11 mouse cellular contexts compared by ENCODE assay signal in genomic region chr4:45034693-45035628, GRCm38 (mm10). TPM values are rescaled to one million over a fixed set of nuclear protein-coding genes. Genes with fewer than 3 reads are reported as not detected.
A peak's percentile ranks its signal among the peaks of the same experiment; 100 is the strongest.
DNase-seq lines count a peak whose midpoint lies in the region; ATAC-seq and TF ChIP-seq lines count a peak whose summit lies in the region.
"Had no signal": no experiment of that assay in that cellular context is flagged by ENCODE, and none has a peak within 500 bp of the region (broad histone marks: within the 10 kb centered on the region; RNA-seq: fewer than 3 reads in every experiment).

No protein-coding gene starts in this region.

- H3K4me2 ChIP-seq in lung, embryonic 14.5 days: no peak overlapping the region
- H3K4me2 ChIP-seq in stomach, embryonic 16.5 days (ENCODE audit: low read depth, low read length): no peak overlapping the region
- H3K4me2 ChIP-seq: forebrain, embryonic 12.5 days; lung, embryonic 15.5 days had no signal

- no peak for TF ChIP-seq POLR2A in kidney, adult 2 months (IDR thresholded peaks at IDR 0.05; ENCODE audit: low read depth, low read length)

- H3K9ac ChIP-seq in lung, embryonic 14.5 days: no peak overlapping the region
- 0 out of 2 replicates have a peak overlapping the region, but pooled peaks have one; percentile 8 for H3K9ac ChIP-seq in stomach, embryonic 16.5 days (ENCODE audit: low read length)
- H3K9ac ChIP-seq: forebrain, embryonic 12.5 days; lung, embryonic 15.5 days had no signal

- DNase-seq in adrenal gland, adult (ENCODE audit: inconsistent age in 2 of 2, low spot score in 1 of 2): peak; percentile 75 to 86
- no peak for DNase-seq in adrenal gland, postnatal 4 days (ENCODE audit: low spot score in 2 of 2)
- DNase-seq in lung, embryonic 14.5 days: peak; percentile 51
- DNase-seq in lung, postnatal 36 days: no peak
- peak; percentile 90 for DNase-seq in kidney, adult 2 months
- DNase-seq in spleen, postnatal 14 days (ENCODE audit: low spot score in 2 of 2): no peak
- DNase-seq in urinary bladder, adult 2 months (ENCODE audit: low spot score): no peak

- no peaks in the 10 kb centered on the region for H3K27me3 ChIP-seq in lung, embryonic 14.5 days (ENCODE audit: insufficient read depth, low read length)
- no peaks in the 10 kb centered on the region for H3K27me3 ChIP-seq in kidney, adult 2 months (replicated peaks; ENCODE audit: control insufficient read depth, insufficient read depth, low read length)
- no peaks in the 10 kb centered on the region for H3K27me3 ChIP-seq in stomach, embryonic 16.5 days (ENCODE audit: control insufficient read depth, insufficient read depth, low read length)
- H3K27me3 ChIP-seq: forebrain, embryonic 12.5 days; lung, embryonic 15.5 days had no signal

- ATAC-seq in lung, embryonic 14.5 days (ENCODE audit: insufficient read depth): no peak; the same call in 1 of the 2 replicates
- peak; percentile 16; the same call in 1 of the 2 replicates for ATAC-seq in stomach, embryonic 16.5 days (ENCODE audit: insufficient read depth, low FRiP score)

- H3K36me3 ChIP-seq in lung, embryonic 14.5 days (ENCODE audit: insufficient read depth): peaks cover 60% of the 10 kb centered on the region; the same call in 1 of the 2 replicates
- H3K36me3 ChIP-seq in kidney, adult 2 months (ENCODE audit: control insufficient read depth, insufficient read depth, low read length): no peaks in the 10 kb centered on the region
- H3K36me3 ChIP-seq in stomach, embryonic 16.5 days (ENCODE audit: control insufficient read depth, insufficient read depth, low read length): no peaks in the 10 kb centered on the region

- no peak overlapping the region for H3K27ac ChIP-seq in lung, embryonic 14.5 days (ENCODE audit: low read depth)
- peak overlapping the region; percentile 75 for H3K27ac ChIP-seq in kidney, adult 2 months (ENCODE audit: insufficient read depth, low read depth, low read length)
- H3K27ac ChIP-seq in stomach, embryonic 16.5 days (ENCODE audit: low read length): no peak overlapping the region
- H3K27ac ChIP-seq: forebrain, embryonic 12.5 days; lung, embryonic 15.5 days had no signal

- H3K4me1 ChIP-seq in lung, embryonic 14.5 days (ENCODE audit: insufficient read depth): no peaks in the 10 kb centered on the region
- H3K4me1 ChIP-seq in kidney, adult 2 months (ENCODE audit: control insufficient read depth, insufficient read depth, low read length): peaks cover 19% of the 10 kb centered on the region
- H3K4me1 ChIP-seq in stomach, embryonic 16.5 days (ENCODE audit: control insufficient read depth, insufficient read depth, low read length): peaks cover 12% of the 10 kb centered on the region; the same call in 1 of the 2 replicates
- H3K4me1 ChIP-seq: forebrain, embryonic 12.5 days had no signal

- 52% methylated on average over 16 of the region's 16 CpGs for WGBS in lung, embryonic 14.5 days
- 44% methylated on average over 16 of the region's 16 CpGs for WGBS in kidney, adult 2 months
- WGBS in stomach, embryonic 16.5 days: 49% methylated on average over 16 of the region's 16 CpGs

- no peak for TF ChIP-seq CTCF in lung, embryonic 14.5 days (IDR thresholded peaks at IDR 0.05; ENCODE audit: low read depth)
- no peak for TF ChIP-seq CTCF in kidney, adult 2 months (conservative IDR thresholded peaks at IDR 0.05; ENCODE audit: insufficient read depth, insufficient read length, low read depth, low read length)

- H3K4me3 ChIP-seq in lung, embryonic 14.5 days (ENCODE audit: low read depth, low read length): no peak overlapping the region
- H3K4me3 ChIP-seq in kidney, adult 2 months (ENCODE audit: insufficient read depth, low read depth, low read length): no peak overlapping the region
- H3K4me3 ChIP-seq in stomach, embryonic 16.5 days (replicated peaks; ENCODE audit: low read length): no peak overlapping the region
- H3K4me3 ChIP-seq: forebrain, embryonic 12.5 days; lung, embryonic 15.5 days; myocyte had no signal

- no peaks in the 10 kb centered on the region for H3K9me3 ChIP-seq in lung, embryonic 14.5 days (ENCODE audit: low read depth, low read length)
- H3K9me3 ChIP-seq in stomach, embryonic 16.5 days (replicated peaks; ENCODE audit: control insufficient read depth, low read length): no peaks in the 10 kb centered on the region
- H3K9me3 ChIP-seq: forebrain, embryonic 12.5 days; lung, embryonic 15.5 days had no signal

RNA-seq across cellular contexts. Expression of gene Polr1e, which starts 16.6 kb away (rescaled TPM):
- 10 to 100 TPM; 19.9 to 20.1 TPM for total RNA-seq in adrenal gland, postnatal 4 days (2021)
- polyA plus RNA-seq in lung, embryonic 14.5 days (2014; fragmentation: Nextera tagmentation; extraction: Ambion mirVana): 40.1 and 43.3 TPM in 2 replicates
- polyA plus RNA-seq in kidney, adult 2 months (2012; rRNA removed): 6.2 and 7.8 TPM in 2 replicates
- polyA plus RNA-seq in stomach, embryonic 16.5 days (2015; fragmentation: Nextera tagmentation; extraction: Ambion mirVana): 32.7 and 38.4 TPM in 2 replicates
- 14.1 and 17.2 TPM in 2 replicates for polyA plus RNA-seq in urinary bladder, adult 2 months (2012; rRNA removed)

RNA-seq across cellular contexts. Expression of gene Zbtb5, which starts 22.7 kb away (rescaled TPM):
- total RNA-seq in adrenal gland, postnatal 4 days (2021): 10 to 100 TPM; 20.2 to 21.3 TPM
- 22.2 and 23.7 TPM in 2 replicates for polyA plus RNA-seq in lung, embryonic 14.5 days (2014; fragmentation: Nextera tagmentation; extraction: Ambion mirVana)
- polyA plus RNA-seq in kidney, adult 2 months (2012; rRNA removed): 11.8 and 12.8 TPM in 2 replicates
- polyA plus RNA-seq in stomach, embryonic 16.5 days (2015; fragmentation: Nextera tagmentation; extraction: Ambion mirVana): 17.6 and 17.7 TPM in 2 replicates
- polyA plus RNA-seq in urinary bladder, adult 2 months (2012; rRNA removed): 8.5 and 8.6 TPM in 2 replicates

RNA-seq across cellular contexts. Expression of gene Fbxo10, which starts 49.4 kb away (rescaled TPM):
- 10 to 100 TPM; 17.8 to 18.8 TPM for total RNA-seq in adrenal gland, postnatal 4 days (2021)
- polyA plus RNA-seq in lung, embryonic 14.5 days (2014; fragmentation: Nextera tagmentation; extraction: Ambion mirVana): 11.6 and 13.3 TPM in 2 replicates
- polyA plus RNA-seq in kidney, adult 2 months (2012; rRNA removed): 18.6 and 19.6 TPM in 2 replicates
- 13.3 and 13.8 TPM in 2 replicates for polyA plus RNA-seq in stomach, embryonic 16.5 days (2015; fragmentation: Nextera tagmentation; extraction: Ambion mirVana)
- polyA plus RNA-seq in urinary bladder, adult 2 months (2012; rRNA removed): 10.4 and 11.1 TPM in 2 replicates

RNA-seq across cellular contexts. Expression of gene Grhpr, which starts 53.8 kb away (rescaled TPM):
- total RNA-seq in adrenal gland, postnatal 4 days (2021): 100 to 1,000 TPM; 153 to 162 TPM
- polyA plus RNA-seq in lung, embryonic 14.5 days (2014; fragmentation: Nextera tagmentation; extraction: Ambion mirVana): 46.2 and 50.1 TPM in 2 replicates
- 334 and 342 TPM in 2 replicates for polyA plus RNA-seq in kidney, adult 2 months (2012; rRNA removed)
- polyA plus RNA-seq in stomach, embryonic 16.5 days (2015; fragmentation: Nextera tagmentation; extraction: Ambion mirVana): 72.0 and 74.2 TPM in 2 replicates
- polyA plus RNA-seq in urinary bladder, adult 2 months (2012; rRNA removed): 34.9 and 38.4 TPM in 2 replicates

Comparison
In these comparisons a context has a peak if more than half of its experiments do, and no peak if none do; other contexts are left out.
1. DNase-seq: peak in adrenal gland, adult (2 of 2), lung, embryonic 14.5 days (single experiment) and kidney, adult 2 months (single experiment); none in adrenal gland, postnatal 4 days (0 of 2), lung, postnatal 36 days (single experiment), spleen, postnatal 14 days (0 of 2) and urinary bladder, adult 2 months (single experiment).